Mouse (Mus musculus) limb, embryonic 10.5 days (tissue): Measurements from ENCODE around the gene Blnk. TPM values are rescaled to one million over a fixed set of nuclear protein-coding genes. Genes with fewer than 3 reads are reported as not detected.

Experiments used
- DNase-seq: peaks from one replicate; pipeline ENCODE4 v3.0.0-alpha.2; 2017; ENCODE audit warnings: low spot score
- H3K27ac ChIP-seq: fragments of 300-500 bp; sonication (generic); 2 replicates; pipeline ENCODE4 v1.5.1; 2016; ENCODE audit warnings: mild to moderate bottlenecking
- H3K27me3 ChIP-seq: fragments of 300-500 bp; sonication (generic); 2 replicates; pipeline ENCODE4 v1.6.1; 2016; ENCODE audit warnings: low read depth, mild to moderate bottlenecking; ENCODE audit not compliant: poor library complexity, severe bottlenecking
- H3K36me3 ChIP-seq: fragments of 300-500 bp; sonication (generic); 2 replicates; pipeline ENCODE4 v1.6.1; 2016; ENCODE audit warnings: mild to moderate bottlenecking, moderate library complexity
- H3K4me1 ChIP-seq: fragments of 300-500 bp; sonication (generic); 2 replicates; pipeline ENCODE4 v1.6.1; 2016
- H3K4me3 ChIP-seq: fragments of 300-500 bp; sonication (generic); 2 replicates; pipeline ENCODE4 v1.5.1; 2016; ENCODE audit warnings: mild to moderate bottlenecking, moderate library complexity
- H3K9me3 ChIP-seq: fragments of 300-500 bp; sonication (generic); replicated peaks from 2 replicates; pipeline ENCODE4 v1.6.1; 2016; ENCODE audit warnings: mild to moderate bottlenecking
- WGBS: fragments of 180-500 bp; shearing (Covaris S2); methylation state at CpG from one replicate; pipeline ENCODE4 v1.1.7; 2016; 5-methylcytosine and 5-hydroxymethylcytosine counted together
- polyA plus RNA-seq: library from polyadenylated mRNA; unstranded; fragments of >200 nt; fragmentation: Nextera tagmentation; extraction: Ambion mirVana; gene quantifications from 2 replicates; pipeline ENCODE4 v1.2.1, GENCODE M21; 2016

Gene Blnk
- polyA plus RNA-seq, 1 experiment from 2014 or later: 0.93 TPM

DNA sequence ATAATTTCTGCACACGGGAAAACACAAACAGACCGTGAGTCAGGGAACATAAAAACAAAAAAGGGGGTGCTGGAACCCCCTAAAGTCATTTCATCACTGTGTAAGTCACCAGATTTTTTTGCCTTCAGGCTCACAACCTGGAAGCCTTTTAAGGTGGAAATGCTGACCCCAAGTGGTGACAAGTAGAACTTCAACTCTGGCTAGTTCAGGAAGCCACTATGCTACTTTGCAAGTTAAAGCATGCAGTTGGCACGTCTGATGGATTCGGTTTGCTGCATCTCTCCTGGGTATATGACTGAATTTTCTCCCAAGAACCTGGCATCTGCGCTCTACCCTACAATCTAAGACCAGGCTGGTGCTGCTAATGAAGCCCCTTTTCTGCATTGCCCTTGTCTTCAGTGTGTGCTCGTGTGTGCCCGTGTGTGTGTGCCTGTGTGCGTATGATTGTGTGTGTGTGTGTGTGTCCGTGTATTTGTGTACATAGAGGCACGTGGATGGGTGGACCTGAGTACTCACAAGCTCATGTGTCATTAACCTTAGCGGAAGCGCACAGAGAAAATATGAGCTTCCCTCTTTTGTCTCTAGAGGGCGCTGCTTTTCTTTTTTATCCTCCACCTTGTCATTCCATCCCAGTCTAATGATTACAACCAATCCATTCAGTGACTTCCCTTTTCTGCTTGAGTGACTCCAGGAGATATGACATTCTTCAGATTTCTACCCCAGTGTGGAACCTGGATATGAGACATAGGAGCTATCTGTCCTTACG lies 21.8 kb upstream of the Blnk start:
- H3K27ac ChIP-seq: no peak overlapping the region
- peak; percentile 36 for DNase-seq
- no peaks in the 10 kb centered on the region for H3K9me3 ChIP-seq
- peak overlapping the region; percentile 25; the same call in 1 of the 2 replicates for H3K4me3 ChIP-seq
- WGBS: 17% methylated on average over 14 of the region's 14 CpGs
- peaks cover 3% of the 10 kb centered on the region for H3K4me1 ChIP-seq
- H3K36me3 ChIP-seq: no peaks in the 10 kb centered on the region
- H3K27me3 ChIP-seq: peaks cover 24% of the 10 kb centered on the region

DNA sequence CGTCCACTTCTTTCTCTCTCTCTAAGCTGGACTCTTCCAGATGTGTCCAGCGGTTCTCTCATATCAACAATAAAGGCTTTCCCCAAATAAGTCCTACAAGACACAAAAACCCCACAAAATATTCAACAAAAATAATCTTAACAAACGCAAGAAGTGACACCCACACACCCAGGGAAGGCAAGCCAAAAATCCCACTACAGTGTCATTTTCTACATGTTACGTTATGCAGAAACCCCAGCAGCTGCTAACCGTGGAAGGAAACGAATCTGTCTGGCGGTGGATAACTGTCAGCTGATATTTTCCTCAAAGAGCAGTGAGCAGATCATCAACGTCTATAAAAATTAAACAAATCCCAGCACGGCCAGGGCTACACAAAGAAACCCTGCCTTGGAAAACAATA lies 19.7 kb upstream of the Blnk start:
- H3K4me1 ChIP-seq: peaks cover 3% of the 10 kb centered on the region
- H3K9me3 ChIP-seq: no peaks in the 10 kb centered on the region
- peaks cover 24% of the 10 kb centered on the region for H3K27me3 ChIP-seq
- H3K4me3 ChIP-seq: no peak overlapping the region
- WGBS: 33% methylated on average over 9 of the region's 9 CpGs
- no peaks in the 10 kb centered on the region for H3K36me3 ChIP-seq
- H3K27ac ChIP-seq: no peak overlapping the region
- no peak for DNase-seq

DNA sequence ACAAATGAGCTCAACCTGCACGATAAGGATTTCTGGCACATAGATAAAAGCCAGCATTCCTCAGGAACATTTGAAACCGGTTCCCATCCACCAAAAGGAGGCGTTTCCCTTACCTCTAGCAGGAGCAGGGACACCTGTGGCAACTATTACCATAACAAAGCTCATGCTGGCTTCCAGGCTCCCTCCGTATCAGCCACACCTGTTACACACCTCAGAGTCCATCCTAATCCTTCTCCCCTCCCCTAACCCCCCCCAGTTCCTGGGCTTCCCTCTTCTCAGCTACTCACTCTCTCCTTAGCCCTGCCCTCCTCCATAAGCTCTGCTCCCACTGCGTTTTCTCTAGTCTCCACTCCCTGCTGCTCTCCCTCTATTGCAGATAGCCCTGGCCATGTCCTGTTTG lies 19.3 kb upstream of the Blnk start:
- 9% methylated on average over 5 of the region's 5 CpGs for WGBS
- peaks cover 24% of the 10 kb centered on the region for H3K27me3 ChIP-seq
- no peak overlapping the region for H3K27ac ChIP-seq
- DNase-seq: no peak
- H3K36me3 ChIP-seq: no peaks in the 10 kb centered on the region
- H3K4me1 ChIP-seq: peaks cover 3% of the 10 kb centered on the region
- H3K4me3 ChIP-seq: no peak overlapping the region
- H3K9me3 ChIP-seq: no peaks in the 10 kb centered on the region

DNA sequence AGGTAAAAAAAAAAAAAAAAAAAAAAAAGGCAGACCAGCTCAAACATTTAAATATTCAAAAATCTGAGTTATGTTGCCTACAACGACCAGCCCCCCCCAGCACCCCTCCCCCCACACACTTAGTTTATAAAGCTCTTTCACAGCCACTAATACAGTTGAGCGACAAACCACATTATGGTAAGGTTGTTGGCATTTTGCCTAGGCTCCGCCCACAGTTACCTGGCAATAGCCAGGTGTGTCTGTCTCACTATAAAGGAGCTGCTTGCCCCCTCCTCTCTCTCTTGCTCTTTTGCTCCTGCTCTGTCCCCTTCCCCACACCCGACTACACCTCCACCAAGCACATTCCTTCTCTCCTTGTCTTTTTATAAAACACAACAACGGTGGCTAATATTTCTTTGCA lies 17.3 kb upstream of the Blnk start:
- 42% methylated on average over 5 of the region's 5 CpGs for WGBS
- DNase-seq: no peak
- H3K4me3 ChIP-seq: no peak overlapping the region

DNA sequence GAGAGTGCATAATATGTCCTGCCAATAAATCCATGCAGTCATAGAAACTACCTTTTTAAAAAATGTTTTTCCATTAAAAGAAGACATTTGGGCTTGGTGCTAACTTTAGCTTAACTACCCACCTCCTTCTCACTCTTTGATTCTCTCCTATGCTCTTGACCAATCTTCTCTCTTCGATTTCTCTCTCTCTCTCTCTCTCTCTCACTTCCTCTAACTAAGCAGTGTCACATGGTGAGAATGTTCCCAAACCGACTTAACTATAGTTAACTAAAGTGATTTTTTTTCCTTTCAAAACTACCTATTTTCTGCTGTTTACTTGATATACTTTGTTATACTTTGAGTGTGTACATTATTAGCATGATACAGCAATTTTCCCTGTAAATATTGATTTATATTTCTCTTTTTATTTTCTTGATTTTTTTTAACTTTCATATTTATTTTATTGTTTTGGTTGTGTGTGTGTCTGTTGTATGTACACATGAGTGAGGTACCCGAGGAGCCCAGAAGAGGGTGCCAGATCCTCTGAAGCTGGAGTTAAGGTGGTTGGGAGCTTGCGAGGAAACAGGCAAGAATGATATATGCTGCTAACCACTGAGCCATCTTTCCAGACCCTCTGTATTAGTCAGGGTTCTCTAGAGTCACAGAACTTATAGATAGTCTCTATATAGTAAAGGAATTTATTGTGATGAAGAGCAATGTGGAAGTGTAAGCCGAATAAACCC lies 14.5 kb upstream of the Blnk start:
- Histone ChIP-seq H3K4me3 (no peak overlapping the region), H3K27me3 (peaks cover 15% of the 10 kb centered on the region), H3K27ac (no peak overlapping the region), H3K4me1 (no peaks in the 10 kb centered on the region), H3K9me3 (no peaks in the 10 kb centered on the region), H3K36me3 (no peaks in the 10 kb centered on the region)
- 91% methylated on average over 5 of the region's 5 CpGs for WGBS
- DNase-seq: no peak

More for the DNA sequence above, 17.3 kb upstream of the Blnk start:
- Histone ChIP-seq H3K9me3 (no peaks in the 10 kb centered on the region), H3K4me1 (peaks cover 3% of the 10 kb centered on the region), H3K27ac (no peak overlapping the region), H3K36me3 (no peaks in the 10 kb centered on the region), H3K27me3 (peaks cover 21% of the 10 kb centered on the region)

DNA sequence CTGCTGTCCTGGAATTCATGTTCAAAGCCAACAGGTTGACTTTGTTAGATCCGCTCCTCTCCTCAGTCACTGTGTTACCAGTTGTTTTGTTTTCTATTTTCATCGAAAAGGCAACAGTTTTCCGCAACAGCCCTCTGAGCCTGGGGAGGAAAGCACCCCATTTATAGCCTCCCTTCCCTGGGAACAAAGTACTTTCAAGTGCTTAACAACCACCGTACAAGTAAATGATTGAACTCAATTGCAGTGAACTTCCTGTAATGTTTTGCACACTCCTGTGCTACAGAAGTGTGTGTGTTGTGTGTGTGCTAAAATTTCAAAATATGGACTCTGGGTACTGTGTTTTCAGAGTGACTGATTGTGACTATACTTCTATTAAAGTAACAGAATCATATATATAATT lies 13.4 kb upstream of the Blnk start:
- DNase-seq: no peak
- H3K4me1 ChIP-seq: no peaks in the 10 kb centered on the region
- no peak overlapping the region for H3K27ac ChIP-seq
- peaks cover 4% of the 10 kb centered on the region; the same call in 1 of the 2 replicates for H3K27me3 ChIP-seq
- 58% methylated on average over 4 of the region's 4 CpGs for WGBS
- H3K9me3 ChIP-seq: no peaks in the 10 kb centered on the region
- no peak overlapping the region for H3K4me3 ChIP-seq
- no peaks in the 10 kb centered on the region for H3K36me3 ChIP-seq

DNA sequence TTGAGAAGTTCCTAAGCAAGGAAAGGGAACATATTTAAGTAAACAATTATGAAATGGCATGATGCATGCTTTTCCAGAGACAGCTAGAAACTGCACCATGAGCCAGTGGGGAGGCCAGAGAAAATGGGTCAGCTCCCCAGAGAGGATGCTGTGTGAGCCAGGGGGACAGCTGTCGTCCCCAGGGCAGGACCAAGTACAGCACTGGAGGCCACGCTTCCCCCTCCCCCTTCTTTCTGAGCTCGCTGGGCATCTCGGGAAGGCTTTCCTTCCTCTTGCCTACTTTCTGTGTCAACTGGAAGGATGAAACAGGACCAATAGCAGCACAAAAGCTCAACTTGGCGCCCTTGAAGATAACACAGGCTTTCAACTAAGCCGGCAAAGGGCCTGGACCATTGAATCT lies 13.0 kb upstream of the Blnk start:
- Histone ChIP-seq H3K27ac (no peak overlapping the region), H3K36me3 (no peaks in the 10 kb centered on the region), H3K4me3 (no peak overlapping the region), H3K9me3 (no peaks in the 10 kb centered on the region), H3K4me1 (no peaks in the 10 kb centered on the region), H3K27me3 (no peaks in the 10 kb centered on the region)
- WGBS: 38% methylated on average over 6 of the region's 6 CpGs
- DNase-seq: no peak

DNA sequence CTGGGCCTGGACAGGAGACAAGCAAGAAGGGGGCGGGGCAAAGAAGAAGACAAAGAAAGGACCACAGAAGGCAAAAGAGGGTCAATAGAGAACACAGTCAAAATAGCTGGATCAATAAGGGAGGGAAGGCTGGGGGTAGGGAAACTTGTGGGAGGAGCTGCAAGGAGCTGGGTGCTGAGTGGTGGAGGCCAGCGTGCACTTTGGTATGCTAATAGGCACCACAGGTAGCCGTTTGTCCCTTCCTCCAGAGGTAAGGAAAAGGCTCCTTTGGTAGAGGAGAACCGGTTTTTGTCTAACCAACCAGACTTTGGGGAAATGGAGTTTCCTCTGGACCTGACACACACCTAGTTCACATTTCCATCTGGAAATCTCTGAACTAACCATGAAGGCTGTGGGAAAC lies 12.3 kb upstream of the Blnk start:
- Histone ChIP-seq H3K4me1 (no peaks in the 10 kb centered on the region), H3K27ac (no peak overlapping the region), H3K4me3 (no peak overlapping the region), H3K27me3 (no peaks in the 10 kb centered on the region), H3K9me3 (no peaks in the 10 kb centered on the region), H3K36me3 (no peaks in the 10 kb centered on the region)
- WGBS: 18% methylated on average over 4 of the region's 4 CpGs
- no peak for DNase-seq

DNA sequence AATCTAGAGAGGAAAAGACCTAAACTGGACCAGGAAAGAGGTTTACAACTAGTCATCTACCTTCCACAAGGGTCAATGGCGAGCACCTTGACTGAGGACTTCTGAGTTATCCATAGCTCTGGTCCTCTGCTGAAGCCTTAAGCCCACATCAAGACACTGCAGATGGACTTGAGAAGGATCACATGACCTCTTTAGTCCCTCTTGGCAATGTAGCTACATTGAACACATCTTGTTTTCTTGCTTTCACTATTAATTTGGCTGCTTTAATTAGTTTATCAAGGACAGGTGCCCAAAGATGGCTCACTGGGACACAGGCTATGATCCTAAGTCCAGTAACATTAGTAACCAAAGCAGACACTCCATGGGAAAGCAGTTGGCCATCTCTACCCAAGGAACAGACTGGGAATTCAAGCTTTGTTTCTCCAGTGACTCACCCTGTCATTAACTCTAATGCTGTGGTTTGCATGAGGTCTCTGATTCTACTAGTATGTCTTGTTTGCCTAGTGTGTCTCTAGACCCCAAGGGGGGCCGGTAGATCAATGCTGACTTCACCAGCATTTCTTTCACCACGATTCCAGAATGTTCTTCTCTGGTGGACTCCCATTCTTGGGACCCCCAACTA lies 9.5 kb upstream of the Blnk start:
- H3K4me3 ChIP-seq: no peak overlapping the region
- H3K9me3 ChIP-seq: no peaks in the 10 kb centered on the region
- no peak for DNase-seq
- peaks cover 1% of the 10 kb centered on the region for H3K4me1 ChIP-seq
- no peaks in the 10 kb centered on the region for H3K27me3 ChIP-seq
- WGBS: 93% methylated on average over 3 of the region's 3 CpGs
- H3K27ac ChIP-seq: no peak overlapping the region
- no peaks in the 10 kb centered on the region for H3K36me3 ChIP-seq

DNA sequence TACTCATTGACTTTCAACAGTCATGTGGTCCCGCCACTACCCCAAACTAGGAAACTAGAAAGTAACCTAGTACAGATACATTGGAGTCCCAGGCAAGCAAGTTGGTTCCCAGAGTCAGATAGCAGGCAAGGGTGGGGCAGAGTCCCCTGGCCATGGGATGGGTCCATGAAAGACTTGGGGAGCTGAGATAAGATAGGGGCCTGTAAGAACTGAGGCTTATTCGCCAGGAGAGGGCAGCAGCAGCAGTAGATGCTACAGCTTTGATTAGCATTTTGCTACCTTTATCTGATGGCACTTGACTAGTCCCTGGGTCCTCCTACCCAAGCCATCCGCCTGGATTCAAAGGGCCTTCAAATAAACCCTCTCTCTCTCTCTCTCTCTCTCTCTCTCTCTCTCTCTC lies 5.2 kb upstream of the Blnk start:
- DNase-seq: no peak
- 61% methylated on average over 3 of the region's 3 CpGs for WGBS

DNA sequence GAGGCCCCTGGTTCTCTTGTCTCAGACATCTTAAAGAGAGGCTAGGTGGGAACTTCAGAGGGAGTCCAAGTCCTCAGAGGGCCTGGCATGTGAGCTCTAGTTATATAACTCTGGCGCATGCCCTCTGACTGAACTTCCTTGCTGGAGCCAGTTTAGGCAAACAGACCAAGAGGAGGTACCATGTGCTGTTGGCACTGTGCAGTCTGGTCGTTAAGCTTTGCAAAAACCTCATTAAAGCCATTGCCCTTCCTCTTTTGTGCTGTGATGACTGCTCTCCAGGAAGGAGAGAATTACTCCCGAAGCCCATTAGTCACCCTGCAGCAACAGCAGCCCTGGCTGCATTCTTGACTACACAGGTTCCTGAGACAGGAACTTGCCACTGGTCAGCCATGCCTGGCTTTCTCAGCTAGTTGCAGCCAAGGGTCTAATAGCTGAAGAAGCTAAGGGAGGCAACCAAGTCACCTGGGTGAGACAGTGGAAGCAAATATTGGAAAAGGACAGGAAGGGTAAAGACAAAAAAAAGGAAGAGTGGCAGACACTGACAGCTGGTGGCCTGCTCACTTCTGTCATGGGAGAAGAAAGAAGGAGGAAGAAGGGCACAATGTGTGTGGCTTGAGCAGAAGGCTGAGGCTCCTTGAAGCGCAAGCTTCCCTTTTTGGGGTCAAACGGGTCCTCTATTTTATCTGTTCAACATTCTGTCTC lies 4.3 kb upstream of the Blnk start:
- peaks cover 33% of the 10 kb centered on the region for H3K4me1 ChIP-seq
- H3K27me3 ChIP-seq: no peaks in the 10 kb centered on the region
- H3K4me3 ChIP-seq: no peak overlapping the region
- no peak overlapping the region for H3K27ac ChIP-seq
- H3K36me3 ChIP-seq: no peaks in the 10 kb centered on the region
- H3K9me3 ChIP-seq: no peaks in the 10 kb centered on the region
- no peak for DNase-seq
- 58% methylated on average over 5 of the region's 5 CpGs for WGBS

More for the DNA sequence above, 5.2 kb upstream of the Blnk start:
- Histone ChIP-seq H3K27me3 (no peaks in the 10 kb centered on the region), H3K4me3 (no peak overlapping the region), H3K4me1 (peaks cover 24% of the 10 kb centered on the region), H3K9me3 (no peaks in the 10 kb centered on the region), H3K36me3 (no peaks in the 10 kb centered on the region), H3K27ac (no peak overlapping the region)

DNA sequence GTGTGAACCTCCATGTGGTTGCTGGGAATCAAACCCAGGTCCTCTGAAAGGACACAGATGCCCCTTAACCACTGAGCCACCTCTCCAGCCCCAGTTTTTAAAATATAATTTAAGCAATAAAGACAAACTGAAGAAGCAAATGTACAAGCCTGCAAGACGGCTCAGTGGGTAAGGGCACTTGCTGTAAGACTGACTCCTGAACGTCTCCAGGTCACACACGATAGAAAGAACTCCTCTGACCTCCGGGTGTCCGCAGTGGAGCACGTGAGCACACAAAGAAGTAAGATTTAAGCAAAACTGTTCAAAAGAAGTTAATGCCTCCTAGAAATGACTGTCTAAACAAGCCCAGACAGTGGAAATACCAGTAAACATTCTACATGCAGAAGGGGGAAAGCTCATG lies 2.4 kb upstream of the Blnk start:
- H3K9me3 ChIP-seq: no peaks in the 10 kb centered on the region
- H3K27ac ChIP-seq: no peak overlapping the region
- no peaks in the 10 kb centered on the region for H3K27me3 ChIP-seq
- 90% methylated on average over 6 of the region's 6 CpGs for WGBS
- no peak overlapping the region for H3K4me3 ChIP-seq
- peaks cover 33% of the 10 kb centered on the region for H3K4me1 ChIP-seq
- DNase-seq: no peak
- no peaks in the 10 kb centered on the region for H3K36me3 ChIP-seq
